Mouse (Mus musculus) layer of hippocampus, adult 2 months (tissue): ENCODE data around the gene Dok5. TPM values are rescaled to one million over a fixed set of nuclear protein-coding genes. Genes with fewer than 3 reads are reported as not detected.
A peak's percentile ranks its signal among the peaks of the same experiment; 100 is the strongest.

ENCODE experiments used
- DNase-seq, 2 experiments: peaks; one replicate each; pipeline ENCODE4 v3.0.0; 2022; ENCODE audit warnings: low spot score in 2 of 2
- H3K27ac ChIP-seq: fragments of 200-600 bp; 2 replicates; pipeline ENCODE4 v1.8.1; 2022
- H3K4me3 ChIP-seq: fragments of 200-600 bp; 2 replicates; pipeline ENCODE4 v1.8.1; 2022; ENCODE audit warnings: mild to moderate bottlenecking
- CTCF ChIP-seq: fragments of 200-600 bp; conservative IDR thresholded peaks from 2 replicates; pipeline ENCODE4 v1.8.1; 2022; ENCODE audit warnings: antibody characterized with exemption, mild to moderate bottlenecking, moderate library complexity
- total RNA-seq, 2 experiments: library from RNA; stranded (reverse); gene quantifications; 2 replicates each; pipeline ENCODE4 v1.2.3; 2021

Gene Dok5
- total RNA-seq, 2 experiments from 2014 or later: 12.5 to 14.7 TPM

- no peak for TF ChIP-seq CTCF
- Histone ChIP-seq H3K4me3 (no peak overlapping the region), H3K27ac (no peak overlapping the region)
- DNase-seq: no peak
Observed at GRCm38 (mm10) chr2:170903367-170903766, 171.8 kb downstream of the Dok5 start.

GRCm38 (mm10) chr2:170912589-170913223, 181.1 kb downstream of the Dok5 start:
- DNase-seq: peak; percentile 17 to 63

GRCm38 (mm10) chr2:170913863-170914262, 182.3 kb downstream of the Dok5 start:
- no peak for TF ChIP-seq CTCF
- no peak overlapping the region for H3K27ac ChIP-seq
- no peak for DNase-seq
- no peak overlapping the region for H3K4me3 ChIP-seq

More at GRCm38 (mm10) chr2:170912589-170913223, 181.1 kb downstream of the Dok5 start:
- no peak overlapping the region for H3K27ac ChIP-seq
- no peak overlapping the region for H3K4me3 ChIP-seq
- TF ChIP-seq CTCF: peak; percentile 87

GRCm38 (mm10) chr2:170915646-170916045, 184.0 kb downstream of the Dok5 start:
- no peak for TF ChIP-seq CTCF
- no peak for DNase-seq
- Histone ChIP-seq H3K4me3 (no peak overlapping the region), H3K27ac (no peak overlapping the region)

- Histone ChIP-seq H3K27ac (no peak overlapping the region), H3K4me3 (no peak overlapping the region)
- no peak for TF ChIP-seq CTCF
- no peak for DNase-seq
Observed at GRCm38 (mm10) chr2:170922260-170922659, 190.7 kb downstream of the Dok5 start.

- TF ChIP-seq CTCF: no peak
- no peak for DNase-seq
- H3K4me3 ChIP-seq: no peak overlapping the region
- no peak overlapping the region for H3K27ac ChIP-seq
Observed at GRCm38 (mm10) chr2:170924131-170924530, 192.5 kb downstream of the Dok5 start.

- TF ChIP-seq CTCF: no peak
- no peak for DNase-seq
- no peak overlapping the region for H3K4me3 ChIP-seq
- H3K27ac ChIP-seq: no peak overlapping the region
Observed at GRCm38 (mm10) chr2:170926237-170926636, 194.6 kb downstream of the Dok5 start.

Other genes starting within 250 kb of the Dok5 start
- gene Pfdn4, start 235.4 kb upstream of the Dok5 start, total RNA-seq: 10 to 100 TPM; 28.6 to 32.2 TPM
- gene Cyp24a1, start 234.7 kb upstream of the Dok5 start, total RNA-seq: not detected
- gene 4930470P17Rik, start 129.8 kb upstream of the Dok5 start, total RNA-seq: not detected